ENCODE assay signal across 18 mouse cellular contexts in the genomic region with DNA sequence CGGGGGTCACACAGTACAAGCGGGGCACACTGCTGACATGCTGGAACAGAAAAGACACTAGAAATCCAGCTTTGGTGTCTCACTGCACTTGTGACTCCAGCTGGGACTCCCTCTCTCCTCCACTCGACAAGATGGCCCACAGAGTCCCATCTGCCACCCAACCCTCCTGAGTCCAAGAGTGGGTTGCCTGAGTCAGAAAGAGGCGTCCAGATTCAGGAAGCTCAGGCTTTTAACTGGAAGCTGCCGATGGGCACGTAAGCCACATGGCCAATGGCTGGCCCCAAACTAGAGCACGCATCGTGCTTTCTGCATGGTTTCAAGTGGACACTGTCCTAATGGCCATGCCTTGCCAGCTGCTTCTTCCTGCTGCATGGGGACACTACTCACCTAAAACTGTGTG.
DNase-seq lines count a peak whose midpoint lies in the region; ATAC-seq lines count a peak whose summit lies in the region.
"Had no signal": no experiment of that assay in that cellular context is flagged by ENCODE, and none has a peak within 500 bp of the region (broad histone marks: within the 10 kb centered on the region; RNA-seq: fewer than 3 reads in every experiment).

No protein-coding gene starts in this region.

- H3K4me1 ChIP-seq in heart, embryonic 10.5 days = peaks cover 73% of the 10 kb centered on the region
- H3K4me1 ChIP-seq in midbrain, embryonic 13.5 days (replicated peaks) = peaks cover 79% of the 10 kb centered on the region
- H3K4me1 ChIP-seq in midbrain, embryonic 14.5 days (ENCODE audit: control insufficient read depth, insufficient read depth, low read length) = peaks cover 43% of the 10 kb centered on the region

- H3K36me3 ChIP-seq in heart, embryonic 10.5 days = peaks cover 22% of the 10 kb centered on the region
- peaks cover 17% of the 10 kb centered on the region for H3K36me3 ChIP-seq in midbrain, embryonic 13.5 days
- H3K36me3 ChIP-seq in midbrain, embryonic 14.5 days (ENCODE audit: control insufficient read depth, insufficient read depth, low read length) = peaks cover 11% of the 10 kb centered on the region

- WGBS in heart, embryonic 10.5 days = 88% methylated on average over 8 of the region's 8 CpGs
- 85% methylated on average over 8 of the region's 8 CpGs for WGBS in midbrain, embryonic 13.5 days
- WGBS in midbrain, embryonic 14.5 days = 86% methylated on average over 8 of the region's 8 CpGs

- H3K4me2 ChIP-seq in midbrain, embryonic 13.5 days (replicated peaks) = no peak overlapping the region
- no peak overlapping the region for H3K4me2 ChIP-seq in midbrain, embryonic 14.5 days (ENCODE audit: low read length)
- H3K4me2 ChIP-seq: embryonic facial prominence, embryonic 12.5 days had no signal

- H3K9ac ChIP-seq in midbrain, embryonic 13.5 days (replicated peaks) = no peak overlapping the region
- no peak overlapping the region for H3K9ac ChIP-seq in midbrain, embryonic 14.5 days (replicated peaks; ENCODE audit: low read length)
- H3K9ac ChIP-seq: embryonic facial prominence, embryonic 12.5 days; liver, embryonic 14.5 days had no signal

- no peaks in the 10 kb centered on the region for H3K27me3 ChIP-seq in heart, embryonic 10.5 days (ENCODE audit: insufficient read depth, poor library complexity, severe bottlenecking)
- H3K27me3 ChIP-seq in midbrain, embryonic 13.5 days = no peaks in the 10 kb centered on the region
- no peaks in the 10 kb centered on the region for H3K27me3 ChIP-seq in midbrain, embryonic 14.5 days (ENCODE audit: control insufficient read depth, insufficient read depth, low read length)
- H3K27me3 ChIP-seq: embryonic facial prominence, embryonic 12.5 days had no signal

- no peak for DNase-seq in heart, embryonic 10.5 days (ENCODE audit: low spot score)
- no peak for DNase-seq in heart, postnatal 36 days
- DNase-seq in midbrain, embryonic 14.5 days = no peak
- DNase-seq in cerebellum, postnatal 25 days = peak; percentile 63 to 71
- no peak for DNase-seq in adipocyte (ENCODE audit: low spot score)
- no peak for DNase-seq in heart, postnatal 10 days
- DNase-seq in adrenal gland, postnatal 25 days = no peak
- DNase-seq: adrenal gland, postnatal 14 days; gastrocnemius, postnatal 14 days; heart, postnatal 4 days; kidney, adult 2 months; lung, postnatal 36 days had no signal

- H3K4me3 ChIP-seq in heart, embryonic 10.5 days = no peak overlapping the region
- no peak overlapping the region for H3K4me3 ChIP-seq in midbrain, embryonic 13.5 days (replicated peaks)
- no peak overlapping the region for H3K4me3 ChIP-seq in midbrain, embryonic 14.5 days (replicated peaks; ENCODE audit: low read depth, low read length)
- H3K4me3 ChIP-seq: embryonic facial prominence, embryonic 12.5 days; limb, embryonic 10.5 days had no signal

- peak overlapping the region; percentile 7; the same call in 1 of the 2 replicates for H3K27ac ChIP-seq in heart, embryonic 10.5 days
- H3K27ac ChIP-seq in midbrain, embryonic 13.5 days = 0 out of 2 replicates have a peak overlapping the region, but pooled peaks have one; percentile 1
- H3K27ac ChIP-seq in midbrain, embryonic 14.5 days (replicated peaks; ENCODE audit: low read depth, low read length) = no peak overlapping the region
- H3K27ac ChIP-seq: embryonic facial prominence, embryonic 12.5 days; limb, embryonic 10.5 days; liver, embryonic 14.5 days had no signal

- intact Hi-C loops in heart, postnatal 36 days (cut with DNase I) = no loop called here
- intact Hi-C loops in heart, postnatal 10 days (cut with DNase I) = no loop called here

- H3K9me3 ChIP-seq in heart, embryonic 10.5 days = no peaks in the 10 kb centered on the region
- no peaks in the 10 kb centered on the region for H3K9me3 ChIP-seq in midbrain, embryonic 13.5 days
- no peaks in the 10 kb centered on the region for H3K9me3 ChIP-seq in midbrain, embryonic 14.5 days (ENCODE audit: control insufficient read depth, low read length)
- H3K9me3 ChIP-seq: embryonic facial prominence, embryonic 12.5 days; limb, embryonic 10.5 days had no signal

- ATAC-seq in midbrain, embryonic 13.5 days = no peak
- no peak for ATAC-seq in midbrain, embryonic 14.5 days (ENCODE audit: low FRiP score, low TSS enrichment)
- ATAC-seq: forebrain, embryonic 14.5 days; midbrain, embryonic 16.5 days had no signal

Comparison
In these comparisons a context has a peak if more than half of its experiments do, and no peak if none do; other contexts are left out.
1. DNase-seq: peak in cerebellum, postnatal 25 days (2 of 2); none in heart, embryonic 10.5 days (single experiment), heart, postnatal 36 days (0 of 2), midbrain, embryonic 14.5 days (single experiment), adipocyte (single experiment), heart, postnatal 10 days (0 of 2) and adrenal gland, postnatal 25 days (single experiment).